Mouse (Mus musculus) C2C12 (cell line): ENCODE measurements around the gene Alox12b. TPM values are rescaled to one million over a fixed set of nuclear protein-coding genes. Genes with fewer than 3 reads are reported as not detected.
A peak's percentile ranks its signal among the peaks of the same experiment; 100 is the strongest.

Experiments used
- H3K27me3 ChIP-seq: one replicate; pipeline ENCODE4 v1.6.1; 2011; ENCODE audit not compliant: control insufficient read depth, insufficient read depth, insufficient read length
- H3K36me3 ChIP-seq: one replicate; pipeline ENCODE4 v1.6.1; 2011; ENCODE audit not compliant: control insufficient read depth, insufficient read depth
- H3K4me3 ChIP-seq: one replicate; pipeline ENCODE4 v1.5.1; 2011; ENCODE audit warnings: mild to moderate bottlenecking, control low read depth; ENCODE audit not compliant: poor library complexity, insufficient read depth, severe bottlenecking
- H3K79me2 ChIP-seq: one replicate; pipeline ENCODE4 v1.6.1; 2011; ENCODE audit not compliant: control insufficient read depth, insufficient read depth
- H3K79me3 ChIP-seq: one replicate; pipeline ENCODE4 v1.6.1; 2011; ENCODE audit warnings: low read depth, control low read depth
- H3ac ChIP-seq: one replicate; pipeline ENCODE3; 2011; ENCODE audit warnings: low read depth; ENCODE audit not compliant: control insufficient read depth, insufficient read length
- CEBPB ChIP-seq: IDR thresholded peaks from one replicate; pipeline ENCODE4 v1.6.1; 2011; ENCODE audit warnings: low read depth, mild to moderate bottlenecking, control low read depth, moderate library complexity
- CTCF ChIP-seq: IDR thresholded peaks from one replicate; pipeline ENCODE4 v1.5.1; 2011; ENCODE audit not compliant: control insufficient read depth, insufficient read depth, insufficient read length
- FOSL1 ChIP-seq: IDR thresholded peaks from one replicate; pipeline ENCODE4 v1.8.0; 2011; ENCODE audit warnings: mild to moderate bottlenecking, low read length; ENCODE audit not compliant: poor library complexity, insufficient read depth, severe bottlenecking
- MAX ChIP-seq: IDR thresholded peaks from one replicate; pipeline ENCODE4 v1.6.1; 2011; ENCODE audit warnings: mild to moderate bottlenecking, control low read depth
- MYOD1 ChIP-seq: IDR thresholded peaks from one replicate; pipeline ENCODE4 v1.6.1; 2011; ENCODE audit warnings: low read depth; ENCODE audit not compliant: control insufficient read depth, insufficient read length
- MYOG ChIP-seq: IDR thresholded peaks from one replicate; pipeline ENCODE4 v1.6.1; 2011; ENCODE audit not compliant: control insufficient read depth, insufficient read length; ENCODE audit errors: extremely low read depth
- USF1 ChIP-seq: IDR thresholded peaks from one replicate; pipeline ENCODE4 v1.6.1; 2011; ENCODE audit warnings: low read depth, mild to moderate bottlenecking, control low read depth, moderate library complexity
- polyA plus RNA-seq: library from polyadenylated mRNA; unstranded; fragments of >200 nt; fragmentation: generic; extraction: Trizol; gene quantifications from one replicate; pipeline ENCODE4 v1.2.1, GENCODE M21; 2012; ENCODE audit warnings: missing spikeins

Alox12b gene
- polyA plus RNA-seq, 1 experiment: not detected

DNA sequence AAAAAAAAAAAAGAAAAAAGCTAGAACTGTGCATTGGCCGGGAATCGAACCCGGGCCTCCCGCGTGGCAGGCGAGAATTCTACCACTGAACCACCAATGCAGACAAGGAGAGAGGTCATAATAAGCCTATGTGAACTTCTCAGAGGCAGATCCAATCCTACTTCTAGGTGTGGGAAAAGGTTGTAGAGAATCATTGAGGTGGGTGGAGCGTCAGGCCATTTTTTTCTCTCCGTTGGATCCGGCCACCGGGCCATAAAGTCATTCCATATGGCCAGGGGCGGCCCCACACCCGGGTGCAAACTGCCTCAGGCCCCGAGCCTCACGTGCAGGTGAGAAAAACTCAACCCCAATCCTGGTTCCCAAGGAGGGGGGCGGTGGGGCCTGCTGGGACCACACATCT is 38.0 kb upstream of the Alox12b start:
- peak overlapping the region; percentile 14 for H3K4me3 ChIP-seq
- H3K79me3 ChIP-seq: no peaks in the 10 kb centered on the region
- no peaks in the 10 kb centered on the region for H3K36me3 ChIP-seq
- no peak for TF ChIP-seq MAX
- no peak for TF ChIP-seq CTCF
- no peak for TF ChIP-seq USF1
- no peaks in the 10 kb centered on the region for H3K79me2 ChIP-seq
- no peak overlapping the region for H3ac ChIP-seq
- H3K27me3 ChIP-seq: no peaks in the 10 kb centered on the region

DNA sequence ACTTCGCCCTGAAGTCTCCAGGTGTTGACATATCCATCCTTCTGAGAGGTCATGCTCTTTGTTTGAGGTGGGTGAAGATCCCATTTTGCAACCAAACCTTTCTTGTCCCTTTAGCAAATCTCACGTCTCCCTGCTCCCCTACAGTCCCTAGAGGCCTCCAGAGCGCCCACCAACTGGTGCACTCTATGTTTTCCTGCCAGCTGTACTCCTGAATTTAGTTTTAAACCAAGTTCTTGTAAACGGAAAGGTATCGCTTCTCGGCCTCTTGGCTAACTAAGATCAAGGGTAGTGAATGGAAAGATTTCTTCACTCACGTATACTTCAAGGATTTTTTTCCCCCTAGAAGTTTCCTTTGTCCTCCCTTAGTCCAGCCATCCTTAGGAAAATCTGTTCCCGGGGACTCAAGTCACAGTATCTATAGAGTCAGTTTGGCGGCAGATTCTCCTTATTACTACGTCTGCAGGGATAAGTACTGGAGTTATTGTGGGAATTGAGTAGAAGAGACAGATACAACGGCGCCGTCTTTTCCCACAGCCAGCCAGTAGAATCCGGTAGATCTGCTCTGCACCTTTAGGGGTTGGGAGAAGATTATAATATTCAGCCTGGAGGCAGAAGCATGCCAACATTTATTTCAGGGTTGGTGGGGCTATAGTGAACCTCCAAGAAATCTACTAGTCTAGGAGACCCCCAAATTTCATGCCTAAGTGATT is 37.2 kb upstream of the Alox12b start:
- TF ChIP-seq USF1 (no peak), CEBPB (no peak), FOSL1 (no peak), MAX (no peak), MYOD1 (no peak), MYOG (no peak), CTCF (no peak)
- H3K4me3 ChIP-seq: no peak overlapping the region

DNA sequence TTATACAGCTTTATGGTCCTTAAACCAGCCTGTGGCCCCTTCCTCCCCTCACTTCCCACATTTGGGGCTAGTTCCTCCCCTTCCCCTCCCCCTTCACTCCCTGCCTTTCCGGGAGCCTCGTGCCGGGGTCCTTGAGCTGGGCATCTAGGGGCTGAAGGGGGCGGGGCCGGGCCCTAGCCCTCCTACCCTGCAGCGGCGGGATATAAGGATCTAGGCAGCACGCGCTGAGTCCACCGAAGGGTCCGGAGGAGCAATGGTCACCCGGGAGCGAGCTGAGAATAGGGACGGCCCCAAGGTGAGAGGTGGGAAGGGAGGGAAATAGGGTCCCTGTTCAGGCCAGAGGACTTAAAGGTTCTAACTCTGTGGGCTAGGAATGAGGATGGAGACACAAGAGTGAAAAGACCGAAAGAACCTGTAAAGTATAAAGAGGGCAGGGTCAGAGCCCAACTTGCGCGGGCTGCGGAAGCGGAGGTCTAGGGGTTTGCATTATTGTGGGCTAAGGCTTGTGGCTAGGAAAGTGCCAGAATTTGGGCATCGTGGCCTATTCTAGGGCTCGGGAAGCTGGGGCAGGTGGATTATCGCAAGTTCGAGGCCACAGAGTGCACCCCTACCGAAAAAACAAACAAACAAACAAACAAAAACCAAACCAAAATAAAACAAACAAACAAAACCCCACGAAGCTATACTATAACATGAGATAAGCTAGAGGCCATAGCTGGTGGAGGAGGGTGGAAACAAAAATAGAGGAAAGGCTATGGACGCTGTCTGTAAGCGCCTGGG is 36.4 kb upstream of the Alox12b start, which contains the start of gene Hes7:
Gene Hes7 (plus strand): TSS at position 184 of the 780 bp plus-strand sequence.
- Histone ChIP-seq H3K79me2 (no peaks in the 10 kb centered on the region), H3ac (peak within 1 kb of the TSS; percentile 72), H3K27me3 (no peaks in the 10 kb centered on the region), H3K4me3 (peak within 1 kb of the TSS; percentile 48), H3K79me3 (no peaks in the 10 kb centered on the region), H3K36me3 (no peaks in the 10 kb centered on the region)
- TF ChIP-seq FOSL1 (no peak), MAX (no peak), CEBPB (no peak), CTCF (no peak), USF1 (no peak), MYOG (no peak), MYOD1 (no peak)

More for the DNA sequence above, 37.2 kb upstream of the Alox12b start:
- no peaks in the 10 kb centered on the region for H3K79me3 ChIP-seq
- no peaks in the 10 kb centered on the region for H3K79me2 ChIP-seq
- no peaks in the 10 kb centered on the region for H3K27me3 ChIP-seq
- H3K36me3 ChIP-seq: no peaks in the 10 kb centered on the region
- no peak overlapping the region for H3ac ChIP-seq

- H3K79me2 ChIP-seq: no peaks in the 10 kb centered on the region
- H3K27me3 ChIP-seq: no peaks in the 10 kb centered on the region
- H3K36me3 ChIP-seq: no peaks in the 10 kb centered on the region
- H3ac ChIP-seq: peak overlapping the region; percentile 72
- TF ChIP-seq MYOD1: no peak
- H3K79me3 ChIP-seq: no peaks in the 10 kb centered on the region
- H3K4me3 ChIP-seq: peak overlapping the region; percentile 48
Measured at GRCm38 (mm10) chr11:69121001-69121740, 35.6 kb upstream of the Alox12b start.

DNA sequence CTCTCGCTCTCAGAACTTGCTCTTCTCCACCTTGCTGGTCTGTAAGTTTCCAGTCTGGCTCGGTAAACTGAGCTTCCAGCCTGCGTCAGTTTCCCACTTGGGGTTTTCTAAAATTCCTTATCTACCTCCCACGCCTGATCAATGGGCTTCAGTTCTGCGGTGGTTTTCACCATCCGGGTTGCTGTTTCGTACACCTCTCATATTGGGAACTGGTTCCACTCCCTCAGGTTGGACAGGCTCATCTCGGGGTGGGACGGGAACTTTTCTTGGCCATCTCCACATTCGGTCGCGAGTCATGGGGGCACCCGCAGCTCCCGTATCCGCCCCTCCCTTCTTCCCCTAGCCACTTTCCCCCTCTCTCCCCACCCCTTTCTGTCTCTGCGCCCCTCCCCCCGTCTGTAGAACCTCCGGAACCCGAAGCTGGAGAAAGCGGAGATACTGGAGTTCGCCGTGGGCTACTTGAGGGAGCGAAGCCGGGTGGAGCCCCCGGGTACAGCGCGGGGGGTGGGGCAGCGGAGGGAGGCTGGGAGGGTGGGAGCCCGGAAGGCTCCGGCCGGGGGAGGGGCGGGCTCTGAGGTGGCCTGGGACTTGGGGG is 35.0 kb upstream of the Alox12b start:
- Histone ChIP-seq H3ac (peak overlapping the region; percentile 83), H3K79me2 (no peaks in the 10 kb centered on the region), H3K4me3 (peak overlapping the region; percentile 48), H3K36me3 (no peaks in the 10 kb centered on the region), H3K27me3 (no peaks in the 10 kb centered on the region), H3K79me3 (no peaks in the 10 kb centered on the region)
- TF ChIP-seq CTCF (no peak), MYOD1 (no peak), CEBPB (no peak), MAX (no peak), USF1 (no peak), MYOG (no peak), FOSL1 (no peak)
